Mouse (Mus musculus): ENCODE measurements around the gene Nat8f4. TPM values are rescaled to one million over a fixed set of nuclear protein-coding genes. Genes with fewer than 3 reads are reported as not detected.

The Nat8f4 gene
- total RNA-seq, 2 experiments from 2014 or later: 1.7 to 3.1 TPM

- no peak for ATAC-seq (replicated peaks; ENCODE audit: low FRiP score, low TSS enrichment, poor library complexity, severe bottlenecking)
These were observed 53.5 kb downstream of the Nat8f4 start for GRCm38 (mm10) chr6:85851062-85851773.

- no peak for ATAC-seq (replicated peaks; ENCODE audit: low FRiP score, low TSS enrichment, poor library complexity, severe bottlenecking)
These were observed 55.4 kb downstream of the Nat8f4 start for GRCm38 (mm10) chr6:85849240-85849639.

Other genes starting within 250 kb of the Nat8f4 start
- gene Nat8f7, start 191.7 kb downstream of the Nat8f4 start, total RNA-seq (2014; fragmentation: Nextera tagmentation): not detected in 2 replicates
- gene Nat8f7, start 191.7 kb downstream of the Nat8f4 start, total RNA-seq (2017): not detected in 2 replicates
- gene Nat8f3, start 139.1 kb downstream of the Nat8f4 start, total RNA-seq (2014; fragmentation: Nextera tagmentation): not detected in 2 replicates
- gene Nat8f3, start 139.1 kb downstream of the Nat8f4 start, total RNA-seq (2017): not detected in 2 replicates
- not detected in 2 replicates for gene Nat8f6, start 83.9 kb downstream of the Nat8f4 start, total RNA-seq (2014; fragmentation: Nextera tagmentation)
- gene Nat8f6, start 83.9 kb downstream of the Nat8f4 start, total RNA-seq (2017): not detected in 2 replicates
- not detected in 2 replicates for gene Nat8f5, start 83.9 kb downstream of the Nat8f4 start, total RNA-seq (2014; fragmentation: Nextera tagmentation)
- not detected in 2 replicates for gene Nat8f5, start 83.9 kb downstream of the Nat8f4 start, total RNA-seq (2017)
- not detected in 2 replicates for gene Nat8, start 72.8 kb downstream of the Nat8f4 start, total RNA-seq (2014; fragmentation: Nextera tagmentation)
- gene Nat8, start 72.8 kb downstream of the Nat8f4 start, total RNA-seq (2017): not detected in 2 replicates
- gene Nat8f2, start 35.7 kb downstream of the Nat8f4 start, total RNA-seq (2014; fragmentation: Nextera tagmentation): not detected in 2 replicates
- gene Nat8f2, start 35.7 kb downstream of the Nat8f4 start, total RNA-seq (2017): not detected in 2 replicates
- gene Tprkb, start 7.0 kb upstream of the Nat8f4 start, total RNA-seq (2014; fragmentation: Nextera tagmentation): 37.6 and 38.1 TPM in 2 replicates
- 47.5 and 54.2 TPM in 2 replicates for gene Tprkb, start 7.0 kb upstream of the Nat8f4 start, total RNA-seq (2017)
- 3.6 and 10.2 TPM in 2 replicates for gene Nat8f1, start 10.8 kb upstream of the Nat8f4 start, total RNA-seq (2014; fragmentation: Nextera tagmentation)
- 1.4 and 2.2 TPM in 2 replicates for gene Nat8f1, start 10.8 kb upstream of the Nat8f4 start, total RNA-seq (2017)
- gene Dusp11, start 56.8 kb upstream of the Nat8f4 start, total RNA-seq (2014; fragmentation: Nextera tagmentation): 93.0 and 94.7 TPM in 2 replicates
- 46.7 and 51.1 TPM in 2 replicates for gene Dusp11, start 56.8 kb upstream of the Nat8f4 start, total RNA-seq (2017)
- not detected in 2 replicates for gene Figla, start 111.3 kb upstream of the Nat8f4 start, total RNA-seq (2014; fragmentation: Nextera tagmentation)
- gene Figla, start 111.3 kb upstream of the Nat8f4 start, total RNA-seq (2017): not detected in 2 replicates
- 109 and 115 TPM in 2 replicates for gene Add2, start 123.8 kb upstream of the Nat8f4 start, total RNA-seq (2014; fragmentation: Nextera tagmentation)
- gene Add2, start 123.8 kb upstream of the Nat8f4 start, total RNA-seq (2017): 66.5 and 114 TPM in 2 replicates